Mouse (Mus musculus) urinary bladder, adult 2 months (tissue): ENCODE measurements at regions not wholly inside any gene's neighbourhood (a gene's known extent, or its start where the extent isn't known, plus 50 kb on each side); places are given as distances from the start of the nearest gene placed in this dataset.

ENCODE experiments used
- DNase-seq: peaks from one replicate; pipeline ENCODE4 v3.0.0; 2022; ENCODE audit warnings: low spot score

- DNase-seq, result no peak
Measured at GRCm38 (mm10) chr1:137010240-137010926, 50.1 kb upstream of the Nr5a2 start.
